Mouse (Mus musculus) hindbrain, embryonic 16.5 days (tissue): ENCODE measurements around the gene Atxn2. TPM values are rescaled to one million over a fixed set of nuclear protein-coding genes. Genes with fewer than 3 reads are reported as not detected.

Experiments
- ATAC-seq: fragments of 200-750 bp; cut with Nextera tagmentation; 2 replicates; pipeline ENCODE4 v1.8.0; 2017; ENCODE audit warnings: moderate TSS enrichment, moderate library complexity
- H3K27ac ChIP-seq: fragments of 300-500 bp; sonication (generic); 2 replicates; pipeline ENCODE4 v1.5.1; 2014; ENCODE audit warnings: low read depth, mild to moderate bottlenecking, control low read depth, low read length, moderate library complexity
- H3K27me3 ChIP-seq: fragments of 300-500 bp; sonication (generic); replicated peaks from 2 replicates; pipeline ENCODE4 v1.6.1; 2014; ENCODE audit warnings: low read length; ENCODE audit not compliant: control insufficient read depth, insufficient read depth
- H3K36me3 ChIP-seq: fragments of 300-500 bp; sonication (generic); 2 replicates; pipeline ENCODE4 v1.6.1; 2014; ENCODE audit warnings: mild to moderate bottlenecking, low read length, moderate library complexity, mixed read lengths; ENCODE audit not compliant: control insufficient read depth, insufficient read depth
- H3K4me1 ChIP-seq: fragments of 300-500 bp; sonication (generic); 2 replicates; pipeline ENCODE4 v1.6.1; 2014; ENCODE audit warnings: low read depth, low read length; ENCODE audit not compliant: control insufficient read depth, insufficient read depth
- H3K4me2 ChIP-seq: fragments of 300-500 bp; sonication (generic); 2 replicates; pipeline ENCODE4 v1.6.1; 2014; ENCODE audit warnings: mild to moderate bottlenecking, low read length, control low read depth, moderate library complexity
- H3K4me3 ChIP-seq: fragments of 300-500 bp; sonication (generic); 2 replicates; pipeline ENCODE4 v1.5.1; 2014; ENCODE audit warnings: mild to moderate bottlenecking, low read length, control low read depth, moderate library complexity
- H3K9ac ChIP-seq: fragments of 300-500 bp; sonication (generic); 2 replicates; pipeline ENCODE4 v1.6.1; 2014; ENCODE audit warnings: low read depth, mild to moderate bottlenecking, control low read depth, low read length, moderate library complexity
- H3K9me3 ChIP-seq: fragments of 300-500 bp; sonication (generic); 2 replicates; pipeline ENCODE4 v1.6.1; 2014; ENCODE audit warnings: mild to moderate bottlenecking, low read length, moderate library complexity; ENCODE audit not compliant: control insufficient read depth
- WGBS: fragments of 180-500 bp; shearing (Covaris S2); extraction: QIAGEN DNeasy Blood & Tissue Kit; methylation state at CpG from one replicate; pipeline ENCODE4 v1.1.7; 2014; 5-methylcytosine and 5-hydroxymethylcytosine counted together
- polyA plus RNA-seq: library from polyadenylated mRNA; unstranded; fragments of >200 nt; fragmentation: Nextera tagmentation; extraction: Ambion mirVana; gene quantifications from 2 replicates; pipeline ENCODE4 v1.2.1, GENCODE M21; 2015

The Atxn2 gene
- polyA plus RNA-seq, 1 experiment from 2014 or later = 53.9 TPM

GRCm38 (mm10) chr5:121832376-121833155 lies 121.4 kb downstream of the Atxn2 start:
- H3K27me3 ChIP-seq = peaks cover 7% of the 10 kb centered on the region
- WGBS = 78% methylated on average over 6 of the region's 6 CpGs
- no peaks in the 10 kb centered on the region for H3K36me3 ChIP-seq
- H3K4me3 ChIP-seq = no peak overlapping the region
- no peak overlapping the region for H3K27ac ChIP-seq
- H3K9me3 ChIP-seq = no peaks in the 10 kb centered on the region
- no peak overlapping the region for H3K4me2 ChIP-seq
- no peak overlapping the region for H3K9ac ChIP-seq
- no peak for ATAC-seq
- H3K4me1 ChIP-seq = peaks cover 31% of the 10 kb centered on the region

DNA sequence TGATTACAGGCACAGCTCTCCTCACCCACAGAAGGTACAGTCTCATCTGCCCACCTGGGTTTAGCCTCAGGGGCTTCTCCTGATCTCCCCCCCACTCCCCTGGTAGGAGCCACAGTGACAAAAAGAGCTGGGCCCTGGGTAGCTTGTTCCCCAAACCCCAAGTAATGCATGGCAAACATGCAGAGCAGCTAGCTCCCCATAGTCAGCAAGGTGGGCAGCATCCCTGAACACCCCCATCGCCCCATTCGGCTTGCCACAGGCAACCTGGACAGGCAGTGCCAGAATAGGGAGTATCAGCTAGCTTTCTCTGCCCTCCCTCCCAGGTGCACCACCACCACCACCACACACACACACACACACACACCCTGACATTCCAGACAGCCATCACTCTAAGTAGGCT lies 122.0 kb downstream of the Atxn2 start:
- Histone ChIP-seq H3K4me1 (peaks cover 31% of the 10 kb centered on the region), H3K9me3 (no peaks in the 10 kb centered on the region), H3K27me3 (peaks cover 9% of the 10 kb centered on the region), H3K4me3 (no peak overlapping the region), H3K27ac (no peak overlapping the region), H3K36me3 (no peaks in the 10 kb centered on the region), H3K9ac (peak overlapping the region; percentile 29; the same call in 1 of the 2 replicates), H3K4me2 (no peak overlapping the region)
- no peak for ATAC-seq
- 100% methylated on average over 2 of the region's 2 CpGs for WGBS

DNA sequence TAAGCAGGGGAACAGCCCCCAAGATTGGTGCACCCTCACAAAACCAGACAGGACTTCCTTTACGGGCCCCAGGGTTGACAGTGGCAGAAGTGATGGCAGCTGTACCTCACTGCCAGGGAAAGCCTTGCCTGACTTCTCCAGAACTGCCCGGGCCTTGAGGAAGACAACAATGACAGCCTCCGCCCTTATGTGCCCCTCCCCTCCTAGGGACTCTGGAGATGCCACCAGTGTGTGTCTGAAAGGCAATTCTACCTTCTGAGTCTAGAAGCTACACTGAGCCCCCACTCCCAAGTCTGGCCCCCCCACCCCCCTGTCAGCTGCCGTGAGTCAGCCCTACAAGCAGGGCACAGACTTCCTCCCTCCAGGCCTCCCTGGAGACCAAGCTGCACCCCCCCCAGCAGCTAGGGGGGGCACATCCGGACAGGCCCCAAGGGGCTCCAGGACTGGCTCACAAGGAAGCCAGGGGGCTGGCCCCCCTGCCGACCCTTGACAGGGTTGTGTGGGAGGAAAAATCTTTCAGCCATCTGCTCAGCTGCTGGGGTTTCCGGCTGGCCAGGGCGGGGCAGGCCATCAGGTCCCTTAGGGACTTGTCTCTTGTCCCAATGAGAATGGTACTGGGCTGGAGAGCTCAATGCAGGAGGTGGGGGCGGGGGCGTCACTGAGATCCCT lies 122.6 kb downstream of the Atxn2 start:
- ATAC-seq = no peak
- Histone ChIP-seq H3K4me2 (0 out of 2 replicates have a peak overlapping the region, but pooled peaks have one; percentile 8), H3K27ac (no peak overlapping the region), H3K27me3 (peaks cover 9% of the 10 kb centered on the region), H3K9me3 (no peaks in the 10 kb centered on the region), H3K4me1 (peaks cover 31% of the 10 kb centered on the region), H3K9ac (peak overlapping the region; percentile 29; the same call in 1 of the 2 replicates), H3K4me3 (no peak overlapping the region), H3K36me3 (no peaks in the 10 kb centered on the region)
- 48% methylated on average over 10 of the region's 10 CpGs for WGBS

- Histone ChIP-seq H3K27me3 (peaks cover 12% of the 10 kb centered on the region), H3K27ac (no peak overlapping the region), H3K36me3 (no peaks in the 10 kb centered on the region), H3K4me1 (peaks cover 28% of the 10 kb centered on the region), H3K4me2 (peak overlapping the region; percentile 8; the same call in 1 of the 2 replicates), H3K9ac (no peak overlapping the region), H3K9me3 (no peaks in the 10 kb centered on the region), H3K4me3 (no peak overlapping the region)
- WGBS = 89% methylated on average over 7 of the region's 7 CpGs
- no peak for ATAC-seq
These were observed 123.1 kb downstream of the Atxn2 start for GRCm38 (mm10) chr5:121834241-121834606.

- Histone ChIP-seq H3K27ac (no peak overlapping the region), H3K27me3 (peaks cover 12% of the 10 kb centered on the region), H3K4me1 (peaks cover 24% of the 10 kb centered on the region), H3K9ac (peak overlapping the region; percentile 84; the same call in 1 of the 2 replicates), H3K36me3 (no peaks in the 10 kb centered on the region), H3K4me3 (peak overlapping the region; percentile 83), H3K9me3 (no peaks in the 10 kb centered on the region), H3K4me2 (peak overlapping the region; percentile 94)
- no peak for ATAC-seq
- whole genome bisulfite sequencing = 44% methylated on average over 12 of the region's 12 CpGs
These were observed 124.0 kb downstream of the Atxn2 start for GRCm38 (mm10) chr5:121834991-121835747.

GRCm38 (mm10) chr5:121835949-121836691 lies 125.0 kb downstream of the Atxn2 start:
- Histone ChIP-seq H3K9me3 (no peaks in the 10 kb centered on the region), H3K36me3 (no peaks in the 10 kb centered on the region), H3K27me3 (peaks cover 12% of the 10 kb centered on the region), H3K9ac (peak overlapping the region; percentile 84), H3K4me2 (peak overlapping the region; percentile 94), H3K4me3 (peak overlapping the region; percentile 83), H3K4me1 (peaks cover 24% of the 10 kb centered on the region), H3K27ac (peak overlapping the region; percentile 55)
- ATAC-seq = peak; percentile 29
- under 1% methylated on average over 51 of the region's 51 CpGs for WGBS

DNA sequence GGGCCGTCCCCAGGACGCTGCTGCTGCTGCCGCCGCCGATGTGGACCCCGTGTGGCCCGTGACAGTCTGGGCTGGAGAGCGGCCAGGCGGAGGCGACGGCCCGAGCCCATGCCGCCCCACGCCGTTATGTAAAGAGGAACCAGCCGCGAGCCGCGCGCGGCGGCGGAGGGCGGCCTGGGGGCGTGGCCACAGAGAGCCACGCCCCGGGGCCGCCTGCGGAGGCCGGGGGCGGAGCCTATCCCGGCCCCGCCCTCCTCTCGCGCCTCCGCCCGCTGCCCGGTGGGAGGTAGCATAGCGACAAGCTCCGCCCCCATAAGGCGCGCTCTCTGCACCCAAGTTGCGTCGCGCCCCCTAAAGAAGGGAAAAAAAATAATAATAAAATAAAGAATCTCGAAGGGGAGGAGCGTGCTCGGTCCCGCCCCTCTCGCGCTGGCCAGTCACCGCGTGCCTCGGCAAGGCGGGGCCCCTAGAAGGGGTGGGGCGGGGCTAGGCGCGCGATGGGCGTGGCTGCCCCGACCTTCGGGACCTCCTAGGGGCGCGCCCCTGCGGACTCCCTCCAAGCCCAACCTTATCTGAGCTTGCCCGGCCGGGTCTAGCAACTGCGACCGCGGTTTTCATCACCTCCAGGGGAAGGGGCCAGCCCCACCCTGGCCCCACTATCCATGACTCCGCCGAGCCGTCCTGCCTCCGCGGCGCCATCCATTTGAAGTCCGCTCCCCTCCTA lies 125.7 kb downstream of the Atxn2 start:
- Histone ChIP-seq H3K4me1 (peaks cover 24% of the 10 kb centered on the region), H3K4me3 (peak overlapping the region; percentile 83)

More for the DNA sequence above, 125.7 kb downstream of the Atxn2 start:
- peak overlapping the region; percentile 84 for H3K9ac ChIP-seq
- no peaks in the 10 kb centered on the region for H3K9me3 ChIP-seq
- peak overlapping the region; percentile 55; the same call in 1 of the 2 replicates for H3K27ac ChIP-seq
- H3K36me3 ChIP-seq = no peaks in the 10 kb centered on the region
- under 1% methylated on average over 73 of the region's 77 CpGs for WGBS
- peak; percentile 73 for ATAC-seq
- peak overlapping the region; percentile 94 for H3K4me2 ChIP-seq
- H3K27me3 ChIP-seq = peaks cover 15% of the 10 kb centered on the region
